Mouse (Mus musculus) lung, postnatal 14 days (tissue): ENCODE results near the gene Fbxo7.
"Not testable (repeated sequence)": the region's sequence is repeated elsewhere in the genome, so short reads cannot be mapped to it uniquely, and the experiment has no call there.

Experiments
- DNase-seq: peaks from one replicate; pipeline ENCODE4 v3.0.0; 2021

Fbxo7 gene

DNA sequence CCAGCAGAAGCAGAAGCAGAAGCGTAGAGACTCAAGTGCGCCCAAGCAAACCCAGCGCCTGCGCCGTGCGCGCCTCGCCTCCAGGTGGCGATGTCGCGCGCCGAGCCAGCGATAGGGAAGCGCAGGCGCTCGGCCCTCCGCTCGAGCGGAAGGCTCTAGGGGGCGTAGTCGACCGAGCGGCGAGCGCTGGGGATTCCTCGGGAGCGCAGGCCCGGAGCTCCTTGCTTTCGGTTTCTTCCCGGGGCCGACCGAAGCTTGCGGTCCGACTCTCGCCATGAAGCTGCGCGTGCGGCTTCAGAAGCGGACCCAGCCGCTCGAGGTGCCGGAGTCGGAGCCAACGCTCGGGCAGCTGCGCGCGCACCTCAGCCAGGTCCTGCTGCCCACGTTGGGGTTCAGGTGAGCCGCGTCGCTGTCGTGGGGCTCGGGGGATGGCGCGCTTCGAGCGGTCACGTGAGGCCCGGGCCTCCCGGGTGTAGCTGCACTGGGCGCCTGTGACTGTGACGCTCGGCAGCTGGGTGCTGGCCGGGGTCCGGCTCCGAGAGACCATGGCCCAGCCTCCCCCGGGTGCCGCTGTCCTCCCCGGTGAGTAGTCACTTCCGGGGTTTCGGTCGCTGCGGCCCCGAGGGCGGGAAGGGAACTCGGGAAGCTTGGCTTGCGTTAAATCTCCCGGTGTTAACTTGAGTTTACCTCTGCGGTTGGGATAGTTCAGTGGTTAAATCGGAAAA lies at the start of gene Fbxo7:
Fbxo7 (plus strand) TSS at position 224 of the 725 bp plus-strand sequence.
- DNase-seq = peak; percentile 91

DNA sequence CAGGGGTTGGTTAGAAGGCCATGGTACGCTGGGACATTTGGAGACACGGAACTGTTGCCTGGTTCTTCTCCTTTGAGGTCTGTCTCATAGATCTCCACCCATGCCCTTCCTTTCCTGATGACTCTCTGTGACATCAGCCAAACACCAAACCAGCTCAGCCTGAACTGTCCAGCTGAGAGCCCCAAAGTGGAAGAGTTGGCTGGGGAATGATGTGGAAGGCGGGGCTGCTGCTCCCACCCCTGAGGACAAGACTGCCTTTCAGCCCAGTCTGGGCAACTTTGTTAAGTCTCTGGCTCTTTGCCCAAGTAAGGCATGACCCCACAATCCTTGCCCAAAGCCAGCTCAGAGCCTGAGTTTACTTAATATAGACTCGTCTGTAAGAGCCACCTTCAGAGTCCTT lies 48.9 kb upstream of the Fbxo7 start:
- DNase-seq = no peak

DNA sequence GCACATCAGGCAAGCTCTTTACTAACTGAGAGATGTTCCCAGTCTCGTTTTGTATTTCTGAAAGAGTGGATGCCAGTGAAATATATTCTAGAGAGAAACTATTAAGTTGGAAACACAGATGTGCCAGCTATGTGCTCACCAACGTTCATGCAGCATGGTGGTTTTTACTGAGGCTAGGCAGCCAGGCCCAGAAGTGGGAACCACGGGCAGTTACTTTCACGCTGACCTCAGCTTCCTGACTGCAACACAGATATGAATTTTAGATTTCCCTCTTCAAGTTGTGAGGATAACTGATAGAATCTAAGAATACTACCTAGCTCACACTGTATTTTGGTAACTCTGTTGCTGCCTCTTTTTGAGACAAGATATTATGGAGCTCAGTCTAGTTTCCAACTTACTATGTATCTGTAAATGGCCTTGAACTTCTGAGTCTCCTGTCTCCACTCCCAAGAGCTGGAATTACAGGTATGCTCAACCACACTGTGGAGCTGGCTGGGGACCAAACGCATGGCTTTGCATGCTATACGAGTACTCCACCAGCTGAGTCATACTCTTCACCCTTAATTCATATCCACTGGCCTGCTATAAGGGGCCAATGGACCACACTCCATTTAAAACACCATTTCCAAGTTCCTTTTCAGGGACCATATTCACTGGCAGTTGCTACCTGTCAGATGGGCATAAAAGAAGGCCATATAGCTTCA lies 32.2 kb upstream of the Fbxo7 start:
- DNase-seq = no peak

DNA sequence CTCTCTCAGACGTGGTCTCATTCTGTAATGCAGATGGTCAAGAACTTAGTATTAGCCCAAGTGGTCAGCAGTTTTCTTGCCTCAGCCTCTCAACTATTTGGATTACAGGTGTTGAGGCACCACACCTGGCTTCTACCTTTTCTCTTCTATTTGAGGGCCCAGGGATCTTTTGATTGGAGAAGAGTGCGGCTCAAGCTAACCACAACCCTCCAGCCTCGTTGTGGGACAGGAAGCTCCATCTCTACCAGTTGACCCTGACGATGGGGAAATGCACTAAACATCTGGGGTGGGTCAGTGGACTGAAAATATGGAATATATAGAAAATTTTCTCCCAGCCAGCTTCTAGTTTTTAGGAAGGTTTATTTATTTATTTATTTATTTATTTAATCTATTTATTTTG lies 29.4 kb upstream of the Fbxo7 start:
- no peak for DNase-seq

DNA sequence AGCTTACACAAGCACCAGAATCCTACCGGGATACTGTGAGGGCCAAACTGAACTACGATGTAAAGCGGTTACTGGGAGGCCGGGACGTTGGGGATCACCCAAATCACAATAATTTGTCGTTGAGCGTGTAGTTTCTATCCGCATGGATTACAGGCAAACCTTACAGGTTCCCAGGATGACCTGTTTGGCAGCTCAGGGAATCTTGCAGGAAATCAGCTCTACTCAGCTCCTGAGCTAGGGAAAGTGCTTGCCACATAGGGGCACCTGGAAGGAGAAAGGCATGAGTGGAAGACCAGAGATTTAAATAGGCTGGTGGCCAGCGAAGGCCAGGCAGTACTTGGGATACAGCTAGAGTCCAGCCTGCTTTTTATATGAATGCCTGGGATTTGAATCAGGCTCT lies 27.9 kb upstream of the Fbxo7 start:
- DNase-seq = no peak

DNA sequence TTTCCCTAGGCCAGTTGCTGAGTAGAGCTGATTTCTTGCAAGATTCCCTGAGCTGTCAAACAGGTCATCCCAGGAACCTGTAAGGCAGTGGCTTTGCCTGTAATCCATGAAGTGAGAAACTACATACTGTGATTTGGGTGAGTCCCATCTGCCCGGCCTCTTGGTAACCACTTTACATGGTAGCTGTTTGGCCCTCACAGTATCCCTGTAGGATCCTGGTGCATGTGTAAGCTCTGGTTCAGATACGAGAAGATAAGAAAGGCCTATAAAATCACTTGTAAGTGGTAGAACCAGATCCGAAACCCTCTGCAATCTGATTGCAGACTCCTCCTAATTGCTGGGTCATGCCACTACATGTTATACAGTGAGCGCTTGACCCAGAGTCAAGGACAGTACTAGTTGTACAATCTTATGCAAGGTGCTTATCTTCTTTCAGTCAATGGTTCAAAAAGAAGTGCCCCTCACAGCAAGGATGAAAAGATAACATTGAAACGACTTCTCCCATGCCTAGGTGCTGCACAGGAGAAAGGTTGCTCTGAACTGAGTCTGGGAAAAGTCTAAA lies 27.1 kb upstream of the Fbxo7 start:
- DNase-seq = no peak

DNA sequence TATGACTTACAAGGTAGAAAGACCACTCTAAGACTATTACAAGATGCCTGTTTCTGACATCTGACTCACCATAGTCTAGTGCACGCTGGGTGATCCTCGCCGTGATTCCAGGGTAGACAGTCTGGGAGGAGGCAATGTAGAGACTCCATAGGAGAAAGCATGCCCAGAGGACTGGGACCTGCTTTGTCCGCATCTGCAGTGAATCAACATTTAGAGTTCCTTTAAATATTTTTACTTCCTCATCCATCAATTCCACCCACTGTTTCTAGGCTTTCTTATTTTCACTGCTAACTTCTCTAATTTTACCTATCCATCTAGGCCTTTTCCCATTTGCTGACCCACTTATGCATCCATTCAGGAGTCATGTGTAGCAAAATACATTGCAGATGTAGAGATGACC lies 21.3 kb upstream of the Fbxo7 start:
- DNase-seq = no peak

DNA sequence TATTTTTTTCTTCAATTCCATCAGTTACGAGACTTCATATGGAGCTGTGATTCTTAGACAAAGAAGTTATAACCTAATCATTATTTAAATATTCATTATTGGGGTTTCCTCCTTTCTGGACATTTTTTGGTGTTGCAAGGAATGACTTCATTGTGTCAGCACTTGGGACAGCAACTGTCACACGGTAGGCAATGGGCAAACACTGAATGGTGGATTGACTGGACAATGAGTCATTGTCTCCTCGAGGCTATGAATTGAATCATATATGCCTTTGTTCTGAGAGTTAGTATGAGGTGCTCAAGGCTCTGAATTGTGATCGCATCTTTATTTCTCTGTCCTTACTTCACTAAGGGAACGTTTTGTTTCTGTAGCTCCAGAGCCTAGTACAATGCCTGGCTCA lies 15.3 kb upstream of the Fbxo7 start:
- no peak for DNase-seq

DNA sequence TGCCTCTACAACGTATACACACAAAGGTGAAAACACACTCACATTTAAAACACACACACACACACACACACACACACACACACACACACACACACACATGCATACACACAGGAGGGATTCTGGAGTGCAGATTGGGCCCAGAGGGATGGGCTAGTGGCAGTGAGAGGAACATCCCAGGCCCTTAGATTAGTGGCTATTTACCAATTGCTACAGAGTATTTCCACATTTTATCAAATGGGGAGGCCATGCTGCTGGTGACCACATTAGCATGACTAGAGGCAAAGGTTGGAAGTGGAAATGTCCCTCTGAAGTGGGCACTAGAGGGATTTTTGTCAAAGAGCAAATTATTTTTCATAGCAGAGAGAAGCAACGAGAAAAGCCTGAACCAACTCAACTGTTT lies 12.1 kb upstream of the Fbxo7 start:
- DNase-seq = no peak

DNA sequence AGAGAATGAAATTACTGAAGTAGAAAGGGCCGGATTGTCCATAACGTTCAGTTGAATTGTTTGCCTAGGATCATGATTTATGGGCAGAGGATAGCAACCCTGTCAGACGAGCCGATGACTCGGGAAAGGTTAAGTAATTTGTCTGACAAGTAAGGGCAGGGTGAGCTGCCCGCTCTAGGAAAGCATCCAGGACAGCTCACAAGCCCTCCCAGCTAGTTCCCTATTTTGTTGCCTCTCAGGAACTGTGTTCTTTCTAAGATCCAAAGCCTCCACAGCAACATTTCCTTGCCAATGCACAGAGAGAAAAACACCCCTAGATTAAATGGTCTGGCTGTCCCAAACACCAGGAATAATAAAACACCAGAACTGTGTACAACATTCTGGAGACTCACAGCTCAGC lies 11.1 kb upstream of the Fbxo7 start:
- DNase-seq = no peak

DNA sequence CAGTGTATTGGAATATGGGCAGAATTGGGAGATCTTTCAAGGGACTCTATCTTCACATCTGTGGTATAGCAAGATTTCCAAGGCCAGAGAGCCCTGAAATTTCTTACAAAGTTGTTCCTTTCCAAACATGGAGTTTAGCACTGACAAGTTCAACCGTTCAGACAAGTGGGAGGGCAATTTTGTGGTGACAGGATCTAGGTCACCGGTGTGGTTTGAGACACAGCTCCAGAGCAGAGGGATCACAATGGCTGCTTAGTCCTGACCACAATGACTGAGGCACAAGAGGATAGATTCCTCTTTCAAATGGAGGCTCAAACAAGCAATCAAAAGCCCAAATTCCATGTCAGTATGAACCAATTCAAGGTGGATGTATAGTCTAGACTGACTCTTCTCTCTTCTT lies 10.6 kb upstream of the Fbxo7 start:
- no peak for DNase-seq

DNA sequence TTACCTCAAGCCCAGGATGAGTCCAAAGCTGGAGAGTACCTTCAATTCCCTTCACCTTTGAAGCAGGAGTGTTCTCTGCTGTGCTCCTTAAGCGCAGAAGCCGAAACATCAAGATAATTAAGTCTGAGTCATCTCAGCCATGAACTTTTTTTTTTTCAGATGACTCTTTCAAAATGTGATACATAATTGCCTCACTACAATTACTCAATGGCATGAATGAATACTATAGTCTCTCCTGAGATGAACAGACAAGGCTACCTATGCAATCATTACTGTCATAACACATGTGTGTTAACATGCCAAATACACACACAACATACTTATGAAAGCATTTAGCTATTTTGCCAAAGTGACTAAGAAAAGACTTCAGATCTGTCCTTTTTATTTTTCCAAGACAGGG lies 10.0 kb upstream of the Fbxo7 start, which contains the start of gene Bpifc:
Bpifc (minus strand) TSS at position 115 of the 400 bp plus-strand sequence.
- DNase-seq = no peak

DNA sequence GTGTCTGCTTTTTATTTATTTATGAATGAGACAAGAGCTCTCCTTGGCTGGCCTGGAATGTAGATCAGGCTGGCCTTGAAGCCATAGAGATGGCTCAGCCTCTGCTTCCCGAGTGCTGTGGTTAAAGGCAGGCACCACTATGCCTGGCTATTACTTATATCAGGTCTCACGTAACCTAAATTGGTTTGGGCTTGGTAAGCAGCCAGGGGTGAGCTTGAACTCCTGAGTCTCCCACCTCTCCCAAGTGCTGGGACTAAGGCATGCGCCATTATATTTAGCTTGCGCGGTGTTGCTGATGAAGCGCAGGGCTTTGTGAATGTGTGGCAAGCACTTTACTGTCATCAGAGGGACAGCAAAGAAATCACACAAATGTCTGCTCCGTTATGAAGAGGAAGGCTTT lies 4.0 kb upstream of the Fbxo7 start:
- no peak for DNase-seq

DNA sequence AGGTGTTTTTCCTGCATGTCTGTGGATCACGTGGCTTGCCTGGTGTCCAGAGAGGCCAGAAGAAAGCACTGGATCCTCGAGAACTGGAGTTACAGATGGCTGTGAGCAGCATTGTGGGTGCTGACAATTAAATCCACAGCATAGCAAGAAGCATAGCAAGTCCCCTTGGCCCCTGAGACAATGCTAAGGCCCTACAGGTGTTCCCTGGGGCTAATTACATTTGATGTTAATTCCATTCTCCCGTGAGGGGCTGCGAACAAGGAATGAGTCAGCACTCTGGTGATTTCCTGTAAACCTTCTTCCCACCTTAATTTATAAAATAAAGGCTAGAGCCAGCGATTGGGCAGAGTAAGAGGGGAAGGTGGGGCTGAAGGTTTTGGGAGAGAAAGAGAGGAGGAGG lies 3.0 kb upstream of the Fbxo7 start:
- no peak for DNase-seq

DNA sequence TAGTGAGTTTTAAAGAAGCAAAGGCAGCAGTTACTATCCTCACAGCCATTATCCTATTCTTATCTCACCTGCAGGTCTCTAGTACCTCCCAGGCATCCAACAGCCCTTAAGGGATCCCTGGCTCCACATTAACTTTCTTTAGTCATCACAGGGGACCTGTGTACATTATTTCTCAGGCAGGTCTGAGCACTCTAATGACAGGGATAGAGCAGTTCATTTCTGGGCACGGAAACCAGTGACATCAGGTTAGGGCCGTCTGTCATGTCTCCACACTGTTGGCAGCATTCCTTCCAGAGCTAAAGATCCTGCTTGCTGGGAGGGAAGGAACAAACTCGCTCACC lies 394 bp upstream of the Fbxo7 start:
- no peak for DNase-seq

DNA sequence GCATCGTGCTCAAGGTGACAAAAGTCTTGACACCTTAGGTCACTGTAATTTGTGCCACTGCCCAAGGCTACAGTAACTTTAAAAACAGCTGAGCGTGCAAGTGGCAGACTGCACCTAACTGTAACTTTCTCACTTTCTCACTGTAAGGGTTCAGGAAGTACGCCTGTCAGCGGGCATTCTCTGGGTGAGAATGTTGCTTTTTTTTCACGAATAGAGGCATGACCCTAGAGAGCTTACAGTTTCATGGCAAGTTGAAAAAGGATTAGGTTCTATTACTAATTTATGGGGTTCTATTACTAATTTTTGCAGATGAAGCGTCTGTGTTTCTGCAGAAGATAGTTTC lies 673 bp downstream of the Fbxo7 start:
- no peak for DNase-seq

DNA sequence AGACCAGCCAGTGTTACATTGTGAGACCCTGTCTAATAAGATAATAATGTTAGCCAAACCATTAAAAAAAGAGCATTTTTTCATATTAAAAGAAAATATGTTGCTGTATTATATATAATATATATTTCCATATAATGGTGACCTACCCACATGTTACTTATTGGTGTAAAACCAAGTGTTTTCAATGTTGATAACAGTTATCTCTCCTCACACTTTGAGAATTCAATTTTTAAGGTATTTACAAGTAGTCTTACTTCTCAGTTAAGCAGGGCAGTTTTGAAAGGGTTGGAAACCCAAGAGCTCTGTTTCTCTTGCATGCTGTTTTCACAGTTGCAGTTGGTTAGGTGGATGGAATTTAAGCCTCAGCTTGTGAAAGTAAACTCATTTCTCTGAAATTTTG lies 1.4 kb downstream of the Fbxo7 start:
- no peak for DNase-seq

DNA sequence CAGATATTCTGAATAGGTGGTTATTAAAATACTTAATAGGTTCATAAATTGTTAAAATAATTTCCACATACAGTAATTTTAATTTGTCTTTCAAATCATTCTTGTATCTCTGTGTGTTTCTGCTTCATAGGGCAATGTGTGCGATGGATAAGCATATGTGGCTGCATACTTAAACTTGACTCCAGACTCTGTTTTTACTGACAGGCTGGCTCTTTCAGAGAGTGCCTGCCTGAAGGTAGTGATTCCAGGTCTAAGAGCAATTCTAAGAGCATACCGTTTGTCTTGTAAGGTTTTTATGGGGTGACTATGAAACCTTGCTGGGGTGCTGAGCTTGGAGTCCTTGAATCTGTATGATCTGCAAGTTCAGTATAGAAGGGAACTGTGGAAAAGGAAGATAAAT lies 4.1 kb downstream of the Fbxo7 start:
- no peak for DNase-seq

DNA sequence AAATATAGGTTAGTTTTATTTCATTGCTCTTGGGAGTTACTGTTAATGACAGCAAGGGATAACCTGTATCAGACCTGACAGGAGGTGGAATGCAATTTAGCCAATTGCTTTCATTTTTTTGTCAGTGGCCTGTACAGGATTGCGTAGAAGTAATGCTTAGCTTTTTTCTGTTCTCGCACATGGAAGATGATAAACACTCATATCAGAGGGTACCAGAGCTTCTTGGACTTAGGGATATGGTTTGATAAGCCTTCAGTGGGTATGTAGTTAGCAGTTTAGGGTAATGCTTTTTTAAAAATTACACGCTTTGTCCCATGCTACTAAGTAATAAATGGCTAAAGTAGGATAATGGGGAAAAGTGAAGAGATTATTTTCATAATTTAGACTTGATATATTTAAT lies 4.6 kb downstream of the Fbxo7 start:
- DNase-seq = no peak

DNA sequence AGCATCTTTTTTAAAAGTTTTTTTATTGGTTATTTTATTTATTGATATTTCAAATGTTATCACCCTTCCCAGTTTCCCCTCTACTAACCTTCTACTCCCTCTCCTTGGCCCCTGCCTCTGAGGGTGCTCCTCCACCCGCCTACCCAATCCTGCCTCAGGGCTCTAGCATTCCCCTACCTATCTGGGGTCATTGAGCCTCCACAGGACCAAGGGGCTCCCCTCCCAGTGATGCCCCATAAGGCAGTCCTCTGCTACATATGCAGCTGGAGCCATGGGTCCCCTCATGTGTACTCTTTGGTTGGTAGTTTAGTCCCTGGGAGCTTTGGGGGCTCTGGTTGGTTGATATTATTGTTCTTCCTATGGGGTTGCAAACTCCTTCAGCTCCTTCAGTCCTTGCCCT lies 5.0 kb downstream of the Fbxo7 start:
- not testable (repeated sequence) for DNase-seq

DNA sequence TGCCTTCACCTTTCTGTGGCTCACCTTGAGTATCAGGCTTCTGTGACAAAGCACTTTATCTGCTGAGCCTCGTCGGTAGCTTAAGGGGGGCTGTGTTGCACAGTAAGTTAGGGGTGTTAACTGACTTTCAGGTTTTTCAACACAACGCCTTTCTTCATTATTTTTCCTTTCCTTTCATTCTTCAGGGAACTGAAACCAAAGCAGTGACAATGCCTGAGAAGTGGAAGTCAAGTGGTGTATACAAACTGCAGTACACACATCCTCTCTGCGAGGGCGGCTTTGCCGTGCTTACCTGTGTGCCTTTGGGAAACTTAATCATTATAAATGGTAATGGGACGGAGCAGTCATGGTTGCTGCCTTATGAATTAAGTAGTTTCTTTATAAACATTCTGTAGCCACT lies 9.0 kb downstream of the Fbxo7 start:
- DNase-seq = no peak

DNA sequence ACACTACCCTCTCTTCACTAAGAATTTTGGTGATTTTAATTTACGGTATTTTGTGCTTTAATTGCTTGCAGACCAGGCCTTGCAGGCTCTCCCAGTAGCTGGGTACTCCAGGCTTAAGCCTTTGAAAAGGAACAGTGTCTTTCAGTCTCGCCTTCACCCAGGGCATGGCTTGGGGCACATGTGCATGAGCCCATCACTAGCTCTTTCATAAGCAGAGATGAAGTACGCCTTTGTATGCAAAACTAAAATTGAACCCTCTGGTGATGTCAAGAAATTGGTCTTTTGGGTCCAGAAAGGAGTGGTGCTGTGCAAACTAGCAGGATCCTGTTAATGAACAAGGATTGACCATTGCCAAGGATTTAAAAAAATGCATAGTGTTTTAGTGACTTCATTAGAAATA lies 10.7 kb downstream of the Fbxo7 start:
- DNase-seq = no peak

DNA sequence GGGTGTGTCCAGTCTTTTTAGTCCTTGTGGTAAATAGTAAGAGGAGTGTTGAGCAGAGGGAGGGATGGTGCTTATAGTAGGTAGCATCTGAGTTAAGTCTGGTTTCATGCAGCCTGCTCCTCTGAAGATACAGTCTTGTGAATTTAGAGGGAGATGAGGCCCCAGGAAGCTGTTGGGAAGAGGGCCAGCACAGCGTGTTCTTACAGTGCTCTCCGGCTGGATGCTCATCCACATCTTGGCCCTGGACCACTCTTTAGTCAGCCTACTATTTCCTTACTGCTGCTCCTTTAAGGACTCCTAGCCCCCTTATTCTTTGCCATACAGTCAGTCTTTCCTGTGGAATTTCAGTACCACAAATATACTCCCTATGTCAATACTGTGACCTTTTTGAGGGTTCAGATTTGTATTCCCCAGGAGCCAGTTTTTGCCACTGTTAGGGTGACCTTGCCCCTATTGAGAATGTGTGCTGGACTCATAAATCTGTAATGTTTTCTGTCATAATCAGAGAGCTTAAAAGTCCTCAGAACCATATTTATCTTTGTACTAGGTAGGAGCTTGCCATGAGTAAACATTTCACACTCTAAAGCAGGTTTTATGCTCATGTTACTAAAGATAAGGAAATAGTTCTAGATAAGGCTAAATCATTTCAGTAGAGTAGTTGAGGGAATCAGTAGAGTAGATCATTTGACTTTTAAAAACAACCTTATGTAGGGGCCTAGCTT lies 12.4 kb downstream of the Fbxo7 start:
- DNase-seq = no peak

DNA sequence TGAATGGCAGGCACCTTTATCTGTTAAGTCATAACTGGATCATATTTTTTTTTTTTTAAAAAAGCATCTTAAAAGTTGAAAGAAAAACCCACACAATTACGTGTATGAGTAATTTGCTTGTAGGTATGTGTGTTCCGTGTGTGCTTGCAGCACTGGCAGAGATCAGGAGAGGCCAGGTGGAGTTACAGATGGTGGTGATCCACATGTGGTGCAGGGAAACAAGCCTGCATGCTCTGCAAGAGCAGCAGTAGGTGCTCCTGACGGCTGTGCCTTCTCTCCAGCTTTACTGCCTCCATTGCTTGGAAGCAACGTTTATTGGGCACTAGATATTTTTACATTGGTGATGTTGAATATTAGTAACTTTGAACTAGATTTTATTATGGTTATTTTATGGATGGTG lies 21.9 kb downstream of the Fbxo7 start:
- DNase-seq = no peak
